Mouse (Mus musculus) MN1 (cell line): ENCODE results near the gene Vmn2r69.

Experiments used
- DNase-seq: peaks from one replicate; pipeline ENCODE4 v3.0.0-alpha.2; 2016; ENCODE audit warnings: low spot score

Gene Vmn2r69

DNA sequence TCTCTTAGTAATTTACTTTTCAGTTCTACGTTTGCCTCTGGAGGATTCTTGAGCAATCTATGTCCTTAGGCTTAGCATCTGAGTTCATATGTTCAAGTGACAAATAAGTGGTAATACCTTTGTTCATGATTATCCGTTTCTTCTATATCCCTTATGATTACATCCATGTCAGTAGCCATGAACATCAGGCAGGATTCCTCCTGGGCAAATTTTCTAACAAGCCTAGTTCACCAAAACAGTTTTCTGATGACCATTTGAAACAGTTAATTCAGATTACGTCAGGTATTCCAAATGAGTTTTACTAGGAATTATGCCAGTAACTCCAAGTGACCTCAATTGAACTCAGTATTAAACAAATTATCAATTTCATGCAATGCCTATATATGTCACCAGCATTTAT lies at the start of gene Vmn2r69:
TSS of gene Vmn2r69 (minus strand) at position 101 of the 400 bp plus-strand sequence.
- no peak for DNase-seq
